Mouse (Mus musculus) Patski (cell line): ENCODE measurements around the gene Tmbim1. TPM values are rescaled to one million over a fixed set of nuclear protein-coding genes. Genes with fewer than 3 reads are reported as not detected.
A peak's percentile ranks its signal among the peaks of the same experiment; 100 is the strongest.
"Not testable (repeated sequence)": the region's sequence is repeated elsewhere in the genome, so short reads cannot be mapped to it uniquely, and the experiment has no call there.

Source experiments
- ATAC-seq: fragments of 100-300 bp; one replicate; pipeline ENCODE4 v1.8.0; 2021
- CTCF ChIA-PET: fragments of 350-600 bp; sonication (Branson Sonifier 250); formaldehyde crosslinking; loops from one replicate; lab custom pipeline; 2022; ENCODE audit warnings: inconsistent platforms; lab: Charles Lee
- POLR2A ChIA-PET: fragments of 350-600 bp; sonication (Branson Sonifier 250); formaldehyde crosslinking; loops from one replicate; lab custom pipeline; 2022; ENCODE audit warnings: antibody characterized with exemption, inconsistent platforms; lab: Charles Lee
- DNase-seq: peaks from one replicate; pipeline ENCODE4 v3.0.0-alpha.2; 2011; ENCODE audit warnings: low read depth, low spot score
- H3K27me3 ChIP-seq: fragments of 371-371 bp; one replicate; pipeline ENCODE4 v1.5.1; 2021
- CTCF ChIP-seq: fragments of 100-300 bp; IDR thresholded peaks from one replicate; pipeline ENCODE4 v1.5.1; 2021
- in situ Hi-C: fragments of 300-500 bp; cut with MboI; formaldehyde crosslinking; loops from 3 replicates; pipeline ENCODE4 v1.11.1; 2018; ENCODE audit warnings: low pct_unique_long_range_greater_than_20kb, mixed read lengths
- polyA plus RNA-seq: library from polyadenylated mRNA; unstranded; gene quantifications from one replicate; pipeline ENCODE4 v1.2.3, GENCODE M21; 2021

Tmbim1 gene
- polyA plus RNA-seq, 1 experiment from 2014 or later, result 28.0 TPM

DNA sequence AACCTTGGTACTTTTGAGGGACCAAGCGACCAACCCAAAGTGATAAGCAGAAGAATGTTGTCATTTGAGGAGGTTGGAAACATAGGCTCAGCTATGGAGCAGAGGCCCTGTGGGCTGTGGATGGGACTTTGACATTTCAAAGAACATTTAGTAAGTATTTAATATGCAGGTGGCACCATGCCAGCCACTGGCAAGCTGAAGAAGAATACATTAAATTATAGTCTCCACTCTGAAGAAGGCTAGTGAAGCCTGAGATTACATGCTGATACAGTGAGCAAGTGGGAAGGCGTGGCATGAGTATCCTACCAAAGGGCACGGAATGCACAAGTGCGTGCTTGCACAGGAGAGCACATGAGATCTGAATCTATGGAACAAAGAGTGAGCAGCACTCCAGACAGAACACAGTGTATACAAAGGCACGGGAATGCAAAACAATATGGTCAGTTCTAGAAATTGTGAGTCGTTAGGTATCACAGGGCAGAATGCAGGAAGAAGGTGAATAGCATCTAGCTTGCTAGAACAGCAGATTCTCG is 24.5 kb upstream of the Tmbim1 start:
- CTCF ChIA-PET, result interaction anchor here (0.7 to 1.3 kb wide), 2 partner anchors 17 to 31 kb away, joined by 3 to 4 read pairs; no protein-coding TSS in a partner anchor
- in situ Hi-C loops, result no loop called here
- no peak for TF ChIP-seq CTCF
- H3K27me3 ChIP-seq, result no peaks in the 10 kb centered on the region
- no peak for DNase-seq
- ATAC-seq, result no peak
- POLR2A ChIA-PET, result interaction anchor here (0.6 kb wide), 1 partner anchor 1148 kb away, joined by 4 read pairs; no protein-coding TSS in a partner anchor

DNA sequence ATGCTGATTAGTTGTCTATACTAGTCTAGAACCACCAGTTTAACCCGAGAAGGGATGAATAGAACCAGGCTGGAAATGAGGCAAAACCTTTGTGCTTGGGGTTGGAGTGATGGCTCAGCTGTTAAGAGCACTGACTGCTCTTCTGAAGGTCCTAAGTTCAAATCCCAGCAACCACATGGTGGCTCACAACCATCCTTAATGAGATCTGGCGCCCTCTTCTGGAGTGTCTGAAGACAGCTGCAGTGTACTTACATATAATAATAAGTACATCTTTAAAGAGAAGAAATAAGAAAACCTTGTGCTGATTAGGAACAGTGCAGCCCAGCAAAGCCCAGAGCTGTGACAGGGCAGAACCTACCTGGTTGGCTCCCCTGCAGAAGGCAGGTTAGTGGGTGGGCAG is 21.5 kb upstream of the Tmbim1 start:
- POLR2A ChIA-PET, in situ Hi-C loops, DNase-seq, H3K27me3 ChIP-seq, ATAC-seq: not testable (repeated sequence)
- TF ChIP-seq CTCF, result peak; percentile 67
- CTCF ChIA-PET, result interaction anchor here (1.0 to 2.1 kb wide), 2 partner anchors 14 to 24 kb away, joined by 3 to 9 read pairs; no protein-coding TSS in a partner anchor

DNA sequence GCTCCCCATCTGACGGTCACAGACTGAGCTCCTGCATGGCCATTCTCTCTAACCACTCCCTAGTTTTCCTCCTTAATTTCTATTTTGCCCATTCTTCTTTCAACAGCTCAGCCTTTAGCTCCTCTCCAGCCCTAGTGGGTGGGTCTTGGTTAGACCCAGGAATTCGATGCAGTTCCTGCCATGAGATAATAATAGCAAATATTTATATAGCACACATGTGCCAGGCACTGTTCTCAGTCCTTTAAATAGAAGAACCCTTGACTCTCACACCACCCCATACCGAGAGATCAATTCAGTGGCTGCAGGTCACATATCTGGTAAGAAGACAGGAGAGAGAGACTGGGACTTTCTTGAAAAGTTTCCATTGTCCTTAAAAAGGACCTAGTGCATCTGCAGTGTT is 16.0 kb upstream of the Tmbim1 start:
- in situ Hi-C loops, result no loop called here
- ChIA-PET CTCF (no interaction called here), POLR2A (no interaction called here)
- no peak for ATAC-seq
- no peak for TF ChIP-seq CTCF
- DNase-seq, result no peak
- no peaks in the 10 kb centered on the region for H3K27me3 ChIP-seq

DNA sequence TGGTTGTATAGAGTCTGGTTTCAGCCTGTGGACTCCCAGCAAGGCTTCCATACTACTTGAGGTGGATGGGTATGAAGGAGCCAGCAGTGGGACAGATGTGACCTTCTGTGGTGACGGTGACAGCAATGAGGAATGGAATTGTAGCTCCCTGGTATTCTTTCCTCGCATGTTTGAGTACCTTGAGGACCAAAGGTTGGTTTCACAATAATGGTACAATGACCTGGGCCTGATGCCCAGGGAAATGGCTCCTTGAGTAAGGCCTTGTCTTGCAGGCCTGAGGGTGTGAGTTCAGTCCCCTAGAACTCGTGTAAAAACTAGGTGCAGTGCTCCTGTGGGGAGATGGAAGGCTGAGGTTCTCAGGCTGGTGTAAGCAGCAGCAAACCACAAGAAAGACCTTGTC is 13.3 kb upstream of the Tmbim1 start:
- no peak for ATAC-seq
- POLR2A ChIA-PET, result no interaction called here
- no peak for TF ChIP-seq CTCF
- no peak for DNase-seq
- H3K27me3 ChIP-seq, result no peaks in the 10 kb centered on the region
- in situ Hi-C loops, result no loop called here
- CTCF ChIA-PET, result no interaction called here

DNA sequence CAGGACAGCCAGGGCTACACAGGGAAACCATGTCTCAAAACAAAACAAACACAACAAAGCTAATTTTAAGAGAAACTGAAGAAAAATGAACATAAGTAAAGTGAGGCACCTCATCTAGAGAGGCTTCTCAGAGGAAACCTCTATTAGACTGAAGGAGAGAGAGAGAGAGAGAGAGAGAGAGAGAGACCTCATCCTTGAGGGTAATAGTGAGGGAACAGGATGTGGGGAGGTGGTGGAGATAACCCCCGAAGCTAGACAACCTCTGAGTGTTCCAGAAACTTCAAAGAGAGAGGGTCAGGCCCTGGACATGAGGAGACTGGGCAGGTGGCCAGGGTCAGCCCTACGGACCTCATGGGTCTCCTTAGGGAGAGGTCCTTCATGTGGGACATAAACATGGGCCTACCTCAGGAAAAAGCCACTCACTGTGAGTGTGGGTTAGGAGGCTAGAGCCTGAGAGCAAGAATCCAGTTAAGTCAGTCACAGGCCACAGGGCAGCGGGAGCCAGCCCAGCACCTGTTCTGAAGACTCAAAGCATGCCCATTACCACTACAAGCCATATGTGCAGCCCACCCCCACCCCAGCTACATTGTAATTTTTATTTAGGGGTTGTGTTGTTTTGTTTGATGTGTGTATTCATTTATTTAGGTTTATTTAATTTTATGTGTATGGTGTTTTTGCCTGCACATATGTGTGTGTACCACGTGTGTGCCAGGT is 10.8 kb upstream of the Tmbim1 start:
- TF ChIP-seq CTCF, result no peak
- ATAC-seq (no peak), DNase-seq (no peak)
- POLR2A ChIA-PET, result no interaction called here
- in situ Hi-C loops, result no loop called here
- CTCF ChIA-PET, result no interaction called here
- no peaks in the 10 kb centered on the region for H3K27me3 ChIP-seq

DNA sequence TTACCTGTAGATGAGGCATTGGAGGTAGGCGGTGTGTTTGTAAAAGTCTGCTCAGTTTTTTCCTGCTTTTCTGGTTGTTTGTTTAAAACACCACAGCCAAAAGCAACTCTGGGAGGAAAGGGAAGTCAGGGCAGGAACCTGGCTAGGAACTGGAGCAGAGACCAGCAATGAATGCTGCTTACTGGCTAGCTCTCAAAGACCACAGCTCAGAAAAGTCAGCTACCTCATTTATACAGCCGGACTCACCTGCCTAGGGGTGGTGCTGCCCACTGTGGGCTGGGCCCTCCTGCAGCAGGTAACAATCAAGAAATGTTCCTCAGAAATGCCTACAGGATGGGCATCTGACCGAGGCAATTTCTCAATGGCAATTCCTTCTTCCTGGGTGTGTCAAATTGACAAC is 9.4 kb upstream of the Tmbim1 start:
- H3K27me3 ChIP-seq, result no peaks in the 10 kb centered on the region

DNA sequence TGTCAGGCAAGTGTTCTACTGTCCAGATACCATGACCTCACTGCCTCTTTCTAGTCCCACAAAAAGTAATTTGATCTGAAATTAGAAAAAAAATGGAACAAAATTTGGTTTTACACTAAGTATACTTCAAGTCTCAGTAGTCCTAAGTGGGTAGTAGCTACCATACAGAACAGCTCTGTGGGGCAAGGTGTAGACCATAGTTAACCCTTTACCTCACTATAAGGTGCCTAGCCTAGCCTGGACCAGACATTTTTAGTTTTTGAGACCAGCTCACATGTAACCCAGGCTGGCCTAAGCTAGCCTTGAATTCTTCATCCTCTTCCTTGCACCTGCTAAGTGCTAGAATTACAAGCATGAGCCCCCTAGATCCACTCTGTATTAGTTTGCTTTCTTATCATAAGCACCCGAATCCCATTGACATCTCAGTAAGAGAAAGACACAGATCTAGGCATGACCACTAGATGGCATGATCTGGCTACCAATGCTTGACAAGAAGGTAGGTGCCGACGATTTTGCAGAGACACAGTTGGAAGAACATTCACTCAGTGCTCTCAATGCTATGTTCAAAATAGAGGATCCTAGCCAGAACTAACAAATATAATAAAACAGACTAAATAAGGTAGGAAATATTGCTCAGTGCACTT is 7.7 kb upstream of the Tmbim1 start:
- no peak for ATAC-seq
- DNase-seq, result no peak
- no peaks in the 10 kb centered on the region for H3K27me3 ChIP-seq
- CTCF ChIA-PET, result interaction anchor here (0.6 to 3.7 kb wide), 9 partner anchors 15 to 107 kb away, joined by 3 to 18 read pairs (median 4); partner anchors contain the start of gene Catip
- POLR2A ChIA-PET, result no interaction called here
- TF ChIP-seq CTCF, result peak; percentile 86
- in situ Hi-C loops, result loop anchor here (5.0 kb wide), 2 partner anchors 49 to 134 kb away; partner anchors contain the start of gene Catip

More for the DNA sequence above, 9.4 kb upstream of the Tmbim1 start:
- no peak for TF ChIP-seq CTCF
- CTCF ChIA-PET, result interaction anchor here (3.5 to 3.7 kb wide), 2 partner anchors 13 to 47 kb away, joined by 9 to 18 read pairs; partner anchors contain the start of gene Catip
- ATAC-seq, result no peak
- in situ Hi-C loops, result loop anchor here (5.0 kb wide), 2 partner anchors 48 to 133 kb away; partner anchors contain the start of gene Catip
- POLR2A ChIA-PET, result interaction anchor here (0.8 kb wide), 1 partner anchor 83 kb away, joined by 5 read pairs; no protein-coding TSS in a partner anchor
- no peak for DNase-seq

DNA sequence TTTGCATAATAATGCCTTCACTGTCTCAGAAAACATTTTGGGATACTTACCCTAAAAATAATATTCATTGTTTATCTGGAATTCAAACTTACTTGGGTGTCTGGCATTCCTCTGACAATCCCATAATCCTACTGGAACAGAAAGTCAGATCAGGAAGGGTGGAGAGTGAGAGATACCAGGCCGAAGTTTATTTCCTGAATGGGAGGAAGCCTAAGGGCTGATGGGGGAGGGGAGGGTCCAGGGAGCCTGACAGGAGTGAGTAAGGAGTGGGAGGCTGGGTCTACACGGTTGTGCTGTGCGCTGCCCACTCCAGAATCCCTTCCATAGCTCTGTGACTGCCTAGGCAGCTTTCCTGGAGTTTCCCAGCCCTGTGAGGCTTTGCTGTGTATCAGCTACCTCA is 4.3 kb upstream of the Tmbim1 start:
- ATAC-seq (no peak), DNase-seq (no peak)
- ChIA-PET POLR2A (no interaction called here), CTCF (interaction anchor here (1.3 to 1.8 kb wide), 2 partner anchors 12 to 23 kb away, joined by 4 to 6 read pairs; no protein-coding TSS in a partner anchor)
- no peaks in the 10 kb centered on the region for H3K27me3 ChIP-seq
- no peak for TF ChIP-seq CTCF
- in situ Hi-C loops, result loop anchor here (5.0 kb wide), 2 partner anchors 53 to 138 kb away; partner anchors contain the start of gene Catip

DNA sequence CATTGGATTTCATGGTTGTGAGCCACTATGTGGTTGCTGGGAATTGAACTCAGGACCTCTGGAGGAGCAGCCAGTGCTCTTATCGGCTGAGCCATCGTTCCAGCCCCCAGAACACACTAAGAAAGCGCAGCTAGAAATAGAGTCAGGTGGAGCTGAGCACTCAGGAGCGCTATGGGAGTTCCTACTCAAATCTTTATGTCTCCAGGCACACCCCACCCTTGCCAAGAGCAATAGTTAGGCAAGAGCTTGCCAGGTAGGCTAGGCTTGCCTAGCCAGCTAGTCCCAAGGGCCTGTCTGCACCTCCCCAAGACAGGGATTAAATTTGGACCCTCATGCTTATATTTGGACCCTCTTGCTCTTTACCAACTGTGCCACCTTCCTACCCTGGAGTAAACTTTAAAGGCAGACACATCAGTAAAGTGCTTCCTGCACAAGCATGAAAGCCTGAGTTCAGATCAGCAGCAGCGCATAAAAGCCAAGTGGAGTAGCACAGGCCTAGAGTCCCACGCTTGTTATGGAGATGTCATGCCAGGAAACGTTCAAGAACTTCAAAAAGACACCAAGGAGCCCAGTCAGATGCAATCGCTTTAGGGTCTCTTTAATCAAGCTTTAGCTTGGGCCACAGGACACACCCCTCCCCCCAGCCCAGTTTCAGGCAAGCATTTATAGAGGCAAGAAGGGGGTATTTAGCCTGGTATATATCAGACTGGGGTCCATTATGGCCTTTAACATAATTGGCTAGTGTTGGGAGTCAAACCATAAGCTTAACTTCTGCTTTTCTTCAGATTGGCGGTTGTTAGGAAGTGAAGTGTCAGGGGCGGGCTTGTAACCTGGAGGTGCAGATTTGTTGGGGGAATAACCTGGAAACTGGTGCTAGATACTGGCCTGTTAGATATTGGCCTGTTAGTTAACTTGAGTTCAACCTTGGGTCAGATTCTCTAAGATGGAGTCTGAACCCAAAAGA is 2.9 kb upstream of the Tmbim1 start:
- H3K27me3 ChIP-seq, result no peaks in the 10 kb centered on the region
- in situ Hi-C loops, result no loop called here
- no peak for TF ChIP-seq CTCF
- no peak for DNase-seq
- CTCF ChIA-PET, result interaction anchor here (1.8 kb wide), 1 partner anchor 10 kb away, joined by 6 read pairs; no protein-coding TSS in a partner anchor
- POLR2A ChIA-PET, result no interaction called here
- ATAC-seq, result no peak
